Mouse (Mus musculus) midbrain, embryonic 16.5 days (tissue): Measurements from ENCODE around the gene Cdk12. TPM values are rescaled to one million over a fixed set of nuclear protein-coding genes. Genes with fewer than 3 reads are reported as not detected.

Source experiments
- ATAC-seq: fragments of 200-750 bp; cut with Nextera tagmentation; 2 replicates; pipeline ENCODE4 v1.8.0; 2017; ENCODE audit warnings: moderate TSS enrichment
- H3K27ac ChIP-seq: fragments of 300-500 bp; sonication (generic); 2 replicates; pipeline ENCODE4 v1.5.1; 2014; ENCODE audit warnings: mild to moderate bottlenecking, low read length, mixed read lengths
- H3K27me3 ChIP-seq: fragments of 300-500 bp; sonication (generic); 2 replicates; pipeline ENCODE4 v1.6.1; 2014; ENCODE audit warnings: low read depth, low read length, mixed read lengths; ENCODE audit not compliant: control insufficient read depth, insufficient read depth
- H3K36me3 ChIP-seq: fragments of 300-500 bp; sonication (generic); 2 replicates; pipeline ENCODE4 v1.6.1; 2014; ENCODE audit warnings: mild to moderate bottlenecking, low read length, moderate library complexity, mixed read lengths; ENCODE audit not compliant: control insufficient read depth, insufficient read depth
- H3K4me1 ChIP-seq: fragments of 300-500 bp; sonication (generic); 2 replicates; pipeline ENCODE4 v1.6.1; 2014; ENCODE audit warnings: mild to moderate bottlenecking, low read length, mixed read lengths; ENCODE audit not compliant: control insufficient read depth, insufficient read depth
- H3K4me2 ChIP-seq: fragments of 300-500 bp; sonication (generic); 2 replicates; pipeline ENCODE4 v1.6.1; 2014; ENCODE audit warnings: mild to moderate bottlenecking, low read length, mixed read lengths
- H3K4me3 ChIP-seq: fragments of 300-500 bp; sonication (generic); 2 replicates; pipeline ENCODE4 v1.5.1; 2014; ENCODE audit warnings: low read depth, mild to moderate bottlenecking, low read length, moderate library complexity, mixed read lengths
- H3K9ac ChIP-seq: fragments of 300-500 bp; sonication (generic); 2 replicates; pipeline ENCODE4 v1.6.1; 2014; ENCODE audit warnings: low read depth, low read length, mixed read lengths
- H3K9me3 ChIP-seq: fragments of 300-500 bp; sonication (generic); replicated peaks from 2 replicates; pipeline ENCODE4 v1.6.1; 2014; ENCODE audit warnings: mild to moderate bottlenecking, low read length, mixed read lengths; ENCODE audit not compliant: control insufficient read depth, poor library complexity, severe bottlenecking
- WGBS: fragments of 180-500 bp; shearing (Covaris S2); extraction: QIAGEN DNeasy Blood & Tissue Kit; methylation state at CpG from one replicate; pipeline ENCODE4 v1.1.7; 2014; 5-methylcytosine and 5-hydroxymethylcytosine counted together
- polyA plus RNA-seq: library from polyadenylated mRNA; unstranded; fragments of >200 nt; fragmentation: Nextera tagmentation; extraction: Ambion mirVana; gene quantifications from 2 replicates; pipeline ENCODE4 v1.2.1, GENCODE M21; 2015

The Cdk12 gene
- polyA plus RNA-seq, 1 experiment from 2014 or later = 6.9 TPM

GRCm38 (mm10) chr11:98270466-98270865 is 67.6 kb downstream of the Cdk12 start:
- H3K4me1 ChIP-seq = no peaks in the 10 kb centered on the region; the same call in 1 of the 2 replicates
- no peak overlapping the region for H3K4me3 ChIP-seq
- no peak overlapping the region for H3K27ac ChIP-seq
- ATAC-seq = no peak
- H3K36me3 ChIP-seq = peaks cover 24% of the 10 kb centered on the region
- H3K9ac ChIP-seq = no peak overlapping the region
- H3K9me3 ChIP-seq = no peaks in the 10 kb centered on the region
- H3K27me3 ChIP-seq = no peaks in the 10 kb centered on the region
- no peak overlapping the region for H3K4me2 ChIP-seq

DNA sequence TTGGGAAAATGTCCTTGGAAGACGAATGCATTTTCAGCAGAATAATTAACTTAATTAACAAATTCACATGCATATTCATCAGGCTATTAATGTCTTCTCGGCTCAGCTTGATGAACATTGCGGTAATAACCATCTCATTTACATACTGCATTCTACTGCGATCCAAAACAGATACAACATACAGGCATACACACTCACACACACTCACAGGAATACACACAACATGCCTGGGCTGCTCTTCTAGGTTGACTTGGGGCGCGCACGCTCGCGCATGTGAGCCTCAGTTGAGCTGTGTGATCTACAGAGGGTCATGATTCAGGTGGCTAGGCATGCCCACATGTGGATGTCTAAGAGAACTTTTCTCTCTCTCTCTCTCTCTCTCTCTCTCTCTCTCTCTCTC is 80.9 kb downstream of the Cdk12 start:
- Histone ChIP-seq H3K36me3 (peaks cover 2% of the 10 kb centered on the region; the same call in 1 of the 2 replicates), H3K27ac (peak overlapping the region; percentile 61), H3K4me3 (no peak overlapping the region), H3K27me3 (no peaks in the 10 kb centered on the region), H3K9ac (no peak overlapping the region), H3K9me3 (no peaks in the 10 kb centered on the region), H3K4me1 (peaks cover 17% of the 10 kb centered on the region), H3K4me2 (peak overlapping the region; percentile 32)
- peak; percentile 69 for ATAC-seq
- 18% methylated on average over 9 of the region's 9 CpGs for WGBS

DNA sequence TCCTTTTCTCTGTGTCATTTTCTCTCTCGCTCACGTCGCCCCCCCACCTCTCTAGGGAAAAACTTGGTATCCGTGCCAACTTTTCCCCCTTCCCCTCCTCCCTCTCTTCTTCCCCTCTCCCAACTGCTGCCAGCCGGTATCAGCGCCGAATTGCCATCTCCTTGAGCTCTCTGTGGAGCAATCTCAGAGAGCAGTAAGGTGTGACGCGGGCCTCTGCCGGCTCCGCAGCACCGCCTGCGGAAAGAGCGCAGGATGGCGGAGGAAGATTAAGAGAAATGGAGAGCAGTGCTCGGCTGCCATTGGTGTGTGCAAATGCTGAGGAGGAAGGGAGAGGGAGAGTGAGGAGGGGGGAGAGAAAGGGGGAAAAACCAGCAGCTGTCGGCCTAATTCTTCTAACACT is 81.4 kb downstream of the Cdk12 start:
- H3K9me3 ChIP-seq = no peaks in the 10 kb centered on the region
- 2% methylated on average over 14 of the region's 17 CpGs for WGBS
- H3K4me3 ChIP-seq = peak overlapping the region; percentile 23
- peak overlapping the region; percentile 51; the same call in 1 of the 2 replicates for H3K9ac ChIP-seq
- ATAC-seq = peak; percentile 66
- peak overlapping the region; percentile 78 for H3K27ac ChIP-seq
- no peaks in the 10 kb centered on the region for H3K36me3 ChIP-seq
- peak overlapping the region; percentile 51 for H3K4me2 ChIP-seq
- no peaks in the 10 kb centered on the region for H3K27me3 ChIP-seq
- H3K4me1 ChIP-seq = peaks cover 17% of the 10 kb centered on the region

GRCm38 (mm10) chr11:98285368-98285767 is 82.5 kb downstream of the Cdk12 start:
- Histone ChIP-seq H3K27ac (peak overlapping the region; percentile 72), H3K4me2 (peak overlapping the region; percentile 20; the same call in 1 of the 2 replicates), H3K27me3 (no peaks in the 10 kb centered on the region), H3K9ac (no peak overlapping the region), H3K36me3 (no peaks in the 10 kb centered on the region), H3K4me3 (no peak overlapping the region), H3K4me1 (peaks cover 24% of the 10 kb centered on the region), H3K9me3 (no peaks in the 10 kb centered on the region)
- 31% methylated on average over 2 of the region's 2 CpGs for WGBS
- ATAC-seq = no peak

DNA sequence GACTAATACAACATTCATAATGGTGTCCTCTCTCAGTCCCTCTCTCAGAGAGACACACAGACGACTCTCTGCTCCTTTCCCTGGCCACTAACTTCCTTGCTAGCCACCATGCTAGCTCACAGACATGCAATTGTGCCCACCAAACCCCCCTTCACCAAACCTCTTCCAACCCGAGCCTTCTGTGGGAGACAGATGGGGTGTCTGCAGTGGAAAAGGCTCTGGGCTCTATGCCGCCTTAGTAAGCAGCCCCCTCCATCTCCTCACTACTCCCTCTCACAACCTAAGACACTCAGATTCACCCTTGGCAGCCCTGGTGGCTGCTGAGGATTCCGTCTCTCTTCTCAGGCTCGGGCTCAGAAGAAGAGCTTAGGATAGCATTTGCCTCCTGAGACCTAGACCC is 84.7 kb downstream of the Cdk12 start:
- no peak overlapping the region for H3K9ac ChIP-seq
- H3K4me2 ChIP-seq = no peak overlapping the region

DNA sequence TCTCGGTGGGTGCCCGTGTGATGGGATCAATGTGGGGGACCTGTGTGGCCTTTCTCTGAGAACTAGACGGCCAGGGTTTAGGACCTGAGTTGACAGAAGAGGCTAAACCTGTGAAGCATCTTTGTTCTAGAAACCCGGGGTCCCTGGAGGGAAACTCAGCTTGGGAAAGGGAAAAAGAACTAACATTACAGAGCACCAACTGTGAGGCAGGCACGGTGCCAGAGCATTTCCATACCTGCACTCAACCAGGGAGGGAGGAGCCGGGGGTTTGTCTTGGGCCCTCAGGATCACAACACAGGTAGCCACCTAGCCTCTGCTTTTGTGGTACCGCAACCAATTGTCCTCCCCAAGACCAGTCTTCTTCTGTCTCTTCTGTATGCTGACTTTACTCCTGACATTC is 85.1 kb downstream of the Cdk12 start:
- Histone ChIP-seq H3K9me3 (no peaks in the 10 kb centered on the region), H3K36me3 (no peaks in the 10 kb centered on the region), H3K27me3 (no peaks in the 10 kb centered on the region), H3K4me2 (no peak overlapping the region), H3K9ac (no peak overlapping the region), H3K4me1 (peaks cover 24% of the 10 kb centered on the region), H3K27ac (no peak overlapping the region), H3K4me3 (no peak overlapping the region)
- 43% methylated on average over 7 of the region's 7 CpGs for WGBS
- ATAC-seq = no peak

More for the DNA sequence above, 84.7 kb downstream of the Cdk12 start:
- Histone ChIP-seq H3K9me3 (no peaks in the 10 kb centered on the region), H3K4me3 (no peak overlapping the region), H3K27me3 (no peaks in the 10 kb centered on the region), H3K4me1 (peaks cover 24% of the 10 kb centered on the region), H3K27ac (no peak overlapping the region), H3K36me3 (no peaks in the 10 kb centered on the region)
- WGBS = 41% methylated on average over 5 of the region's 5 CpGs
- no peak for ATAC-seq

GRCm38 (mm10) chr11:98289873-98290272 is 87.0 kb downstream of the Cdk12 start:
- Histone ChIP-seq H3K4me2 (no peak overlapping the region), H3K27me3 (no peaks in the 10 kb centered on the region), H3K27ac (peak overlapping the region; percentile 41; the same call in 1 of the 2 replicates), H3K9ac (0 out of 2 replicates have a peak overlapping the region, but pooled peaks have one; percentile 25), H3K4me3 (no peak overlapping the region), H3K9me3 (no peaks in the 10 kb centered on the region), H3K36me3 (no peaks in the 10 kb centered on the region), H3K4me1 (peaks cover 27% of the 10 kb centered on the region)
- ATAC-seq = no peak
- WGBS = 31% methylated on average over 13 of the region's 13 CpGs

DNA sequence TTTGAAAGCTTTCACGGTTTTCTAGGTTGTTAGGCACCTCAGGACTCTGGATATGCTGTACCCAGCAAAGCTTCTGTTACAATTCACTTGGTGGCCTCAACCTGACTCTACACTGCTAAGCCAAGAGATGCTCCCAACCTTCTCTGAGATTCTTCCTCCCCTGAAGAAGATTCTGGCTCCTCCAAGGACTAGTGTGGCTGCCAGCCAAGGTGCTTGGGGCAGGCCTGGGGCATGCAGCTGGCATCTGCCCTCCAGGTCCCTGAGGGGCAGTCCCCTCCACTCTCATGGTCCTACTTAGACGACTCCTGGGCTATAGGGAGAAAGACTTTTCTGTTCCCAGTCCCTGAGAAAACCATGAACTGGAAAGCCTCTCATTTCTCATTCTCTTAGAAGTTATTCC is 88.0 kb downstream of the Cdk12 start:
- Histone ChIP-seq H3K4me3 (no peak overlapping the region), H3K27me3 (no peaks in the 10 kb centered on the region), H3K9me3 (no peaks in the 10 kb centered on the region), H3K36me3 (no peaks in the 10 kb centered on the region), H3K9ac (no peak overlapping the region), H3K4me2 (no peak overlapping the region), H3K27ac (no peak overlapping the region), H3K4me1 (peaks cover 30% of the 10 kb centered on the region)
- WGBS = 74% methylated on average over 2 of the region's 2 CpGs
- ATAC-seq = no peak

- Histone ChIP-seq H3K36me3 (no peaks in the 10 kb centered on the region), H3K4me2 (no peak overlapping the region), H3K27me3 (peaks cover 6% of the 10 kb centered on the region), H3K4me3 (no peak overlapping the region), H3K9me3 (no peaks in the 10 kb centered on the region), H3K9ac (no peak overlapping the region), H3K27ac (no peak overlapping the region), H3K4me1 (peaks cover 37% of the 10 kb centered on the region)
- ATAC-seq = no peak
- 40% methylated on average over 2 of the region's 2 CpGs for WGBS
These were observed 90.2 kb downstream of the Cdk12 start for GRCm38 (mm10) chr11:98293070-98293469.
